Mouse (Mus musculus): ENCODE measurements at regions not wholly inside any gene's neighbourhood (a gene's known extent, or its start where the extent isn't known, plus 50 kb on each side); places are given as distances from the start of the nearest gene placed in this dataset.
"Not testable (repeated sequence)": the region's sequence is repeated elsewhere in the genome, so short reads cannot be mapped to it uniquely, and the experiment has no call there.

GRCm38 (mm10) chr7:106616932-106617331 lies 63.5 kb downstream of the Olfr693 start:
- H3K36me3 ChIP-seq (ENCODE audit: control insufficient read depth, insufficient read depth, low read length); H3K27ac ChIP-seq (ENCODE audit: insufficient read depth, low read length); DNase-seq (ENCODE audit: low read depth in 1 of 2, low spot score in 2 of 2); H3K27me3 ChIP-seq (ENCODE audit: control insufficient read depth, insufficient read depth, low read length); H3K4me3 ChIP-seq (ENCODE audit: extremely low read depth, insufficient read depth, insufficient read length); H3K4me1 ChIP-seq (ENCODE audit: control insufficient read depth, insufficient read depth, insufficient read length): not testable (repeated sequence)
- 34% methylated on average over 5 of the region's 5 CpGs for WGBS

GRCm38 (mm10) chr7:106612723-106613122 lies 67.7 kb downstream of the Olfr693 start:
- no peak for DNase-seq (ENCODE audit: low read depth in 1 of 2, low spot score in 2 of 2)
- 83% methylated on average over 1 of the region's 1 CpGs for WGBS
- no peak for TF ChIP-seq POLR2A (IDR thresholded peaks at IDR 0.05; ENCODE audit: low read depth, low read length)
- TF ChIP-seq CTCF (IDR thresholded peaks at IDR 0.05; ENCODE audit: extremely low read depth, insufficient read depth, insufficient read length, insufficient replicate concordance), result no peak
- Histone ChIP-seq H3K4me1 (ENCODE audit: control insufficient read depth, insufficient read depth, insufficient read length) (no peaks in the 10 kb centered on the region; the same call in none of the 2 replicates), H3K27ac (ENCODE audit: insufficient read depth, low read length) (no peak overlapping the region), H3K4me3 (ENCODE audit: extremely low read depth, insufficient read depth, insufficient read length) (no peak overlapping the region), H3K36me3 (ENCODE audit: control insufficient read depth, insufficient read depth, low read length) (peaks cover 19% of the 10 kb centered on the region), H3K27me3 (ENCODE audit: control insufficient read depth, insufficient read depth, low read length) (no peaks in the 10 kb centered on the region)

GRCm38 (mm10) chr7:106580424-106580823 lies 100.0 kb downstream of the Olfr693 start:
- Histone ChIP-seq H3K4me3 (ENCODE audit: extremely low read depth, insufficient read depth, insufficient read length) (no peak overlapping the region), H3K4me1 (ENCODE audit: control insufficient read depth, insufficient read depth, insufficient read length) (no peaks in the 10 kb centered on the region), H3K27ac (ENCODE audit: insufficient read depth, low read length) (no peak overlapping the region), H3K27me3 (ENCODE audit: control insufficient read depth, insufficient read depth, low read length) (no peaks in the 10 kb centered on the region), H3K36me3 (ENCODE audit: control insufficient read depth, insufficient read depth, low read length) (no peaks in the 10 kb centered on the region)
- WGBS, result 94% methylated on average over 3 of the region's 3 CpGs
- TF ChIP-seq POLR2A (IDR thresholded peaks at IDR 0.05; ENCODE audit: low read depth, low read length), result no peak
- TF ChIP-seq CTCF (IDR thresholded peaks at IDR 0.05; ENCODE audit: extremely low read depth, insufficient read depth, insufficient read length, insufficient replicate concordance), result no peak
- no peak for DNase-seq (ENCODE audit: low read depth in 1 of 2, low spot score in 2 of 2)

GRCm38 (mm10) chr7:106568251-106568650 lies 112.1 kb downstream of the Olfr693 start:
- 88% methylated on average over 2 of the region's 2 CpGs for WGBS

GRCm38 (mm10) chr7:106550881-106551575 lies 129.4 kb downstream of the Olfr693 start:
- Histone ChIP-seq H3K4me1 (ENCODE audit: control insufficient read depth, insufficient read depth, insufficient read length) (peaks cover 6% of the 10 kb centered on the region; the same call in 1 of the 2 replicates), H3K36me3 (ENCODE audit: control insufficient read depth, insufficient read depth, low read length) (no peaks in the 10 kb centered on the region), H3K27ac (ENCODE audit: insufficient read depth, low read length) (peak overlapping the region; percentile 73), H3K4me3 (ENCODE audit: extremely low read depth, insufficient read depth, insufficient read length) (no peak overlapping the region), H3K27me3 (ENCODE audit: control insufficient read depth, insufficient read depth, low read length) (no peaks in the 10 kb centered on the region)
- no peak for TF ChIP-seq CTCF (IDR thresholded peaks at IDR 0.05; ENCODE audit: extremely low read depth, insufficient read depth, insufficient read length, insufficient replicate concordance)
- no peak for TF ChIP-seq POLR2A (IDR thresholded peaks at IDR 0.05; ENCODE audit: low read depth, low read length)
- 2% methylated on average over 2 of the region's 2 CpGs for WGBS
- DNase-seq (ENCODE audit: low read depth in 1 of 2, low spot score in 2 of 2), result peak in 1 of 2 experiments; percentile 53

More at GRCm38 (mm10) chr7:106568251-106568650, 112.1 kb downstream of the Olfr693 start:
- not testable (repeated sequence) for H3K4me3 ChIP-seq (ENCODE audit: extremely low read depth, insufficient read depth, insufficient read length); H3K27me3 ChIP-seq (ENCODE audit: control insufficient read depth, insufficient read depth, low read length); H3K4me1 ChIP-seq (ENCODE audit: control insufficient read depth, insufficient read depth, insufficient read length); H3K27ac ChIP-seq (ENCODE audit: insufficient read depth, low read length); DNase-seq (ENCODE audit: low read depth in 1 of 2, low spot score in 2 of 2); H3K36me3 ChIP-seq (ENCODE audit: control insufficient read depth, insufficient read depth, low read length)

- not testable (repeated sequence) for DNase-seq (ENCODE audit: low read depth in 1 of 2, low spot score in 2 of 2); H3K27me3 ChIP-seq (ENCODE audit: control insufficient read depth, insufficient read depth, low read length); H3K4me1 ChIP-seq (ENCODE audit: control insufficient read depth, insufficient read depth, insufficient read length); H3K4me3 ChIP-seq (ENCODE audit: extremely low read depth, insufficient read depth, insufficient read length); H3K36me3 ChIP-seq (ENCODE audit: control insufficient read depth, insufficient read depth, low read length)
- WGBS, result 26% methylated on average over 2 of the region's 2 CpGs
- H3K27ac ChIP-seq (ENCODE audit: insufficient read depth, low read length), result peak overlapping the region; percentile 77
These were observed 150.8 kb downstream of the Olfr693 start for GRCm38 (mm10) chr7:106529433-106530102.

GRCm38 (mm10) chr7:106529023-106529422 lies 151.4 kb downstream of the Olfr693 start:
- DNase-seq (ENCODE audit: low read depth in 1 of 2, low spot score in 2 of 2), result peak; percentile 42 to 57
- H3K4me1 ChIP-seq (ENCODE audit: control insufficient read depth, insufficient read depth, insufficient read length); H3K27ac ChIP-seq (ENCODE audit: insufficient read depth, low read length); H3K36me3 ChIP-seq (ENCODE audit: control insufficient read depth, insufficient read depth, low read length); H3K27me3 ChIP-seq (ENCODE audit: control insufficient read depth, insufficient read depth, low read length); H3K4me3 ChIP-seq (ENCODE audit: extremely low read depth, insufficient read depth, insufficient read length): not testable (repeated sequence)
- 0% methylated on average over 2 of the region's 2 CpGs for WGBS

All from spleen, adult 2 months (tissue).